Mouse (Mus musculus) frontal cortex, postnatal 10 days (tissue): Measurements from ENCODE around the gene Pgam2.

ENCODE experiments used
- DNase-seq, 2 experiments: peaks; one replicate each; pipeline ENCODE4 v3.0.0; 2022; ENCODE audit warnings: low spot score in 2 of 2, mixed read lengths in 1 of 2

The Pgam2 gene

GRCm38 (mm10) chr11:5766019-5766418, 37.5 kb downstream of the Pgam2 start:
- no peak for DNase-seq

GRCm38 (mm10) chr11:5762633-5762982, 40.9 kb downstream of the Pgam2 start:
- DNase-seq: no peak

GRCm38 (mm10) chr11:5761820-5762632, 41.5 kb downstream of the Pgam2 start, which contains the start of gene Urgcp:
Urgcp (minus strand) TSS chr11:5762376.
- DNase-seq: peak; percentile 85 to 91

- no peak for DNase-seq
These were observed 49.8 kb downstream of the Pgam2 start for GRCm38 (mm10) chr11:5753755-5754154.
